Comparison of ENCODE assay signal across 9 mouse cellular contexts in genomic region chr9:44490086-44490967, GRCm38 (mm10). TPM values are rescaled to one million over a fixed set of nuclear protein-coding genes. Genes with fewer than 3 reads are reported as not detected.
DNase-seq lines count a peak whose midpoint lies in the region; ATAC-seq and TF ChIP-seq lines count a peak whose summit lies in the region.
"Had no signal": no experiment of that assay in that cellular context is flagged by ENCODE, and none has a peak within 500 bp of the region (broad histone marks: within the 10 kb centered on the region; RNA-seq: fewer than 3 reads in every experiment).

No protein-coding gene starts in this region.

- WGBS in lung, adult 2 months, result 25% methylated on average over 17 of the region's 17 CpGs
- 22% methylated on average over 17 of the region's 17 CpGs for WGBS in heart, postnatal 0 days
- 12% methylated on average over 17 of the region's 17 CpGs for WGBS in midbrain, embryonic 13.5 days

- H3K4me1 ChIP-seq in lung, adult 2 months (ENCODE audit: control insufficient read depth, insufficient read depth, low read length), result peaks cover 73% of the 10 kb centered on the region
- H3K4me1 ChIP-seq in heart, postnatal 0 days (ENCODE audit: control insufficient read depth, insufficient read depth), result peaks cover 88% of the 10 kb centered on the region
- H3K4me1 ChIP-seq in midbrain, embryonic 13.5 days (replicated peaks), result peaks cover 98% of the 10 kb centered on the region

- ATAC-seq in heart, postnatal 0 days (ENCODE audit: insufficient read depth, low read depth), result no peak
- ATAC-seq in midbrain, embryonic 13.5 days, result no peak

- peak overlapping the region; percentile 85 for H3K4me2 ChIP-seq in heart, postnatal 0 days (ENCODE audit: low read depth, low read length)
- H3K4me2 ChIP-seq in midbrain, embryonic 13.5 days (replicated peaks), result peak overlapping the region; percentile 99

- H3K27me3 ChIP-seq in heart, postnatal 0 days (ENCODE audit: control insufficient read depth, insufficient read depth, low read length), result no peaks in the 10 kb centered on the region
- no peaks in the 10 kb centered on the region for H3K27me3 ChIP-seq in midbrain, embryonic 13.5 days

- TF ChIP-seq CTCF in lung, adult 2 months (IDR thresholded peaks at IDR 0.05; ENCODE audit: insufficient read depth, low read length), result no peak
- no peak for TF ChIP-seq CTCF in heart, postnatal 0 days (IDR thresholded peaks at IDR 0.05; ENCODE audit: low read depth)

- no peak for TF ChIP-seq POLR2A in lung, adult 2 months (IDR thresholded peaks at IDR 0.05; ENCODE audit: borderline replicate concordance, extremely low read depth, low read depth, low read length)

- TF ChIP-seq EP300 in heart, postnatal 0 days (IDR thresholded peaks at IDR 0.05; ENCODE audit: low read depth), result no peak

- no peak overlapping the region for H3K4me3 ChIP-seq in lung, adult 2 months (replicated peaks; ENCODE audit: extremely low read depth, low read depth, low read length)
- peak overlapping the region; percentile 97 for H3K4me3 ChIP-seq in heart, postnatal 0 days (ENCODE audit: low read depth, low read length)
- H3K4me3 ChIP-seq in midbrain, embryonic 13.5 days (replicated peaks), result peak overlapping the region; percentile 23; the same call in 1 of the 2 replicates

- peaks cover 8% of the 10 kb centered on the region; the same call in 1 of the 2 replicates for H3K36me3 ChIP-seq in heart, postnatal 0 days (replicated peaks; ENCODE audit: control insufficient read depth, insufficient read depth, low read length)
- H3K36me3 ChIP-seq in midbrain, embryonic 13.5 days, result peaks cover 4% of the 10 kb centered on the region; the same call in 1 of the 2 replicates

- peak overlapping the region; percentile 93 for H3K27ac ChIP-seq in heart, postnatal 0 days (ENCODE audit: low read depth)
- H3K27ac ChIP-seq in midbrain, embryonic 13.5 days, result peak overlapping the region; percentile 30; the same call in 1 of the 2 replicates

- no peaks in the 10 kb centered on the region for H3K9me3 ChIP-seq in heart, postnatal 0 days (replicated peaks; ENCODE audit: control insufficient read depth, low read length)
- no peaks in the 10 kb centered on the region for H3K9me3 ChIP-seq in midbrain, embryonic 13.5 days

- peak; percentile 69 for DNase-seq in lung, adult 2 months
- DNase-seq in lung, postnatal 25 days (ENCODE audit: low spot score), result no peak
- peak; percentile 71 for DNase-seq in embryo, embryonic 10.5 days (ENCODE audit: low spot score)
- DNase-seq in heart, postnatal 0 days (ENCODE audit: low spot score), result peak; percentile 78
- DNase-seq in kidney, postnatal 36 days, result peak; percentile 91 to 94
- DNase-seq in frontal cortex, postnatal 25 days (ENCODE audit: low spot score in 2 of 2), result no peak
- no peak for DNase-seq in urinary bladder, adult 2 months (ENCODE audit: low spot score)

- peak overlapping the region; percentile 4 for H3K9ac ChIP-seq in heart, postnatal 0 days (replicated peaks; ENCODE audit: low read depth, low read length)
- peak overlapping the region; percentile 42 for H3K9ac ChIP-seq in midbrain, embryonic 13.5 days (replicated peaks)

RNA-seq across cellular contexts. Expression of gene Bcl9l, which starts 7.7 kb away (rescaled TPM):
- 69.0 and 70.7 TPM in 2 replicates for polyA plus RNA-seq in lung, adult 2 months (2012; rRNA removed)
- 12.4 and 33.9 TPM in 2 replicates for total RNA-seq in heart, postnatal 0 days (2014; rRNA removed; ENCODE audit: low replicate concordance)
- polyA plus RNA-seq in heart, postnatal 0 days (2015; fragmentation: Nextera tagmentation; extraction: Ambion mirVana), result 4.4 and 5.2 TPM in 2 replicates
- 8.0 and 9.2 TPM in 2 replicates for polyA plus RNA-seq in midbrain, embryonic 13.5 days (2015; fragmentation: Nextera tagmentation; extraction: Ambion mirVana)
- 11.1 and 29.7 TPM in 2 replicates for polyA plus RNA-seq in urinary bladder, adult 2 months (2012; rRNA removed)

RNA-seq across cellular contexts. Expression of gene Upk2, which starts 35.6 kb away (rescaled TPM):
- polyA plus RNA-seq in lung, adult 2 months (2012; rRNA removed), result 4.0 and 4.4 TPM in 2 replicates
- total RNA-seq in heart, postnatal 0 days (2014; rRNA removed; ENCODE audit: low replicate concordance), result 18.0 TPM in 1 of 2 replicates, not detected in the other
- not detected in 2 replicates for polyA plus RNA-seq in heart, postnatal 0 days (2015; fragmentation: Nextera tagmentation; extraction: Ambion mirVana)
- not detected in 2 replicates for polyA plus RNA-seq in midbrain, embryonic 13.5 days (2015; fragmentation: Nextera tagmentation; extraction: Ambion mirVana)
- polyA plus RNA-seq in urinary bladder, adult 2 months (2012; rRNA removed), result 788 and 1,023 TPM in 2 replicates
- total RNA-seq: heart, postnatal 36 days had no signal

RNA-seq across cellular contexts. Expression of gene Foxr1, which starts 49.4 kb away (rescaled TPM):
- 0.16 TPM in 1 of 2 replicates, not detected in the other for polyA plus RNA-seq in lung, adult 2 months (2012; rRNA removed)
- not detected in 2 replicates for total RNA-seq in heart, postnatal 0 days (2014; rRNA removed; ENCODE audit: low replicate concordance)
- polyA plus RNA-seq in heart, postnatal 0 days (2015; fragmentation: Nextera tagmentation; extraction: Ambion mirVana), result not detected in 2 replicates
- polyA plus RNA-seq in midbrain, embryonic 13.5 days (2015; fragmentation: Nextera tagmentation; extraction: Ambion mirVana), result not detected in 2 replicates
- polyA plus RNA-seq in urinary bladder, adult 2 months (2012; rRNA removed), result 0.28 and 0.63 TPM in 2 replicates
- total RNA-seq: heart, postnatal 36 days had no signal

Comparison
In these comparisons a context has a peak if more than half of its experiments do, and no peak if none do; other contexts are left out.
1. DNase-seq: peak in lung, adult 2 months (single experiment), embryo, embryonic 10.5 days (single experiment), heart, postnatal 0 days (single experiment) and kidney, postnatal 36 days (2 of 2); none in lung, postnatal 25 days (single experiment), frontal cortex, postnatal 25 days (0 of 2) and urinary bladder, adult 2 months (single experiment).
2. RNA of gene Upk2, which starts 35.6 kb away (polyA plus RNA-seq): 788 to 1,023 TPM in urinary bladder, adult 2 months; 4.0 to 4.4 TPM in lung, adult 2 months, not detected in heart, postnatal 0 days and not detected in midbrain, embryonic 13.5 days; every median in the first group is over 100 times any median in the second.